Mouse (Mus musculus) heart, adult 8-10 months (tissue): ENCODE results near the gene Rbfox2. TPM values are rescaled to one million over a fixed set of nuclear protein-coding genes. Genes with fewer than 3 reads are reported as not detected.

ENCODE experiments used
- DNase-seq: peaks from one replicate; pipeline ENCODE4 v3.0.0; 2022; ENCODE audit warnings: low spot score
- total RNA-seq, 4 experiments: library from RNA; stranded (reverse); gene quantifications; 2 replicates each; pipeline ENCODE4 v1.2.4; 2022

Gene Rbfox2
- total RNA-seq, 4 experiments from 2014 or later, result 87.6 to 108 (median 101) TPM

DNA sequence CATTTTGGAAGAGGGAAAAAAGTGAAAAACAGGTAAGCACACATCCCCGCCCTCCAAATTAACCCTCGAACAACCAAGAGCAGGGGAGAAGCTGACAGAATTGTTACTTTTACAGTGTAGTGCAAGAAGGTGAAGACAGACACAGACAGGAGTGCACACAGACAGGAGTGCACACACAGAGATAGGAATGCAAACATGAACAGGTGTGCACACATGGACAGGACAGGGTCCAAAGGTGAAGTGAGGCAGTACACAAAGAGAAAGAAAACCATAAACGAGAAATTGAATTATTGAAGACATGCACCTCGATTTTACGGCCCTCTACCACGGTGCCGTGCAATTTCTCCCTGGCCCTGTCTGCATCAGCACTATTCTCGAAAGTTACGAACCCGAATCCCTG lies 201.5 kb downstream of the Rbfox2 start:
- no peak for DNase-seq

DNA sequence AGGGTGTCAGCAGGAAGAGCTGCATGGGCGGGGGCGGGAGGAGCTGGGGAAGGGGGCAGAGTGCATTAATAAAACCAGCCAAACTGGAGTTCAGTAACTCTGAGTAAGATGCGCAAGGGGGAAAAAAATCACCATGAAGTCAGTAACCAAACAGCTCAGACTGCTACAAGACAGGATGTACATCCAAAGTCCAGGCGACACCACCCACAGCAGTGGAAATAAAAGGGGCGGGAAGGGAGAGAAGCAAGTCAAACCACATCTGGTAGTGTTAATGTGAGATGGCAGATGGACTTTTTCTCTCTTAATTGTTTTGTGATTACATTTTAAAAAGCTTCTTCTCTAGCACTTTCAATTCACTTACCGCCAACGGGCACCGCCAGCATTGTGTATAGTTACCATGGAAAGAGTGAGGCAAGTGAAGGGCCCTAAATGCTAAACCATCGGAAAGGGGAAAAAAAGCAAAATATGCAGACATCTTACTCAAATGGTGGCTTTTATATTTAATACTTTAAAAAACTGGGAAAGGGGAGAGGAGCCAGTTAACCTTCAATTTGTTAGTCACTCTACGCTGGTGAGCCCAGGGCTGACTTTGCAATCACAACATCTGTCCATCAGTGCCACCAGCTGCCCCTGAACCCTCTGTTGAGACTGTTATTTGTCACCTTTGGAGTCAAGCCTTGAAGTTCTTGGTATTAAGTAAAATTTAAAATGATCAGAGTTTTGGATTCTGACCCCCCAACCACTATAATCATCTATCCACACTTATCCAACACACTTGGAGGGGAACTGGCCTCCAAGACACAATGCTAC lies 202.2 kb downstream of the Rbfox2 start:
- no peak for DNase-seq

DNA sequence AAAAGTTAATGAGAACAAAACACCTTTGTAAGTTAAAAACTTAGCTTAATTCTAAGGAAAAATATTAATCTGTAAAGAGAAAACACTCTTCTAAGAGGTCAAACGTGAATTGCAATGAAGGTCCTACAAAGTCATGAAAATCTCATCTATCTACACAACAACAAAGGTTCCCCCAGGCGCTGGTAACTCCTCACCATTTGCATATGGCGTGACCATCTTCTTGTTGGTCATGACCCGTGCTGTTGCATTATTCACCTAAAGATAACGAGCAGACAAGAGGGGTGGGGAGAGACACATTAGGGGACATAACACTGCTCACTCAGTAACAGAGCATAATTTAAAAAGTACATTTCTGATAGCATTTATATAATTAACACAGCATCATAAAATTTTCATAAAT lies 204.1 kb downstream of the Rbfox2 start:
- no peak for DNase-seq

DNA sequence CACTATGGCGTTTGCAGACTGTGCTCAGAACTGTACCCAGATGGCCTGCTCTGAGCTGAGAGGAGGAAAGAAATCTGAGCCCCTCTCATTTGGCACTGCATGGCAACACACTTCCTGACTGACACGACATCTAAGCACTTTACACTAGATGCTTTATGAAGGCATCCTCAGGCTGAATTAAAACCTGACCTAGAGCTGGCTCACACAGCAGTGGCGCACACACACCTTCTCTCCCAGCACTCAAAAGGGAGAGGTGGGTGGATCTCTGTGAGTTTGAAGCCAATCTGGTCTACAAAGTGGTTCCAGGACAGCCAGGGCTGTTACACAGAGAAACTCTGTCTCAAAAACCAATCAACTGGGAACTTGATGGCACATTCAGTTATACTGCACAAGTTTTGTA lies 207.0 kb downstream of the Rbfox2 start:
- no peak for DNase-seq

DNA sequence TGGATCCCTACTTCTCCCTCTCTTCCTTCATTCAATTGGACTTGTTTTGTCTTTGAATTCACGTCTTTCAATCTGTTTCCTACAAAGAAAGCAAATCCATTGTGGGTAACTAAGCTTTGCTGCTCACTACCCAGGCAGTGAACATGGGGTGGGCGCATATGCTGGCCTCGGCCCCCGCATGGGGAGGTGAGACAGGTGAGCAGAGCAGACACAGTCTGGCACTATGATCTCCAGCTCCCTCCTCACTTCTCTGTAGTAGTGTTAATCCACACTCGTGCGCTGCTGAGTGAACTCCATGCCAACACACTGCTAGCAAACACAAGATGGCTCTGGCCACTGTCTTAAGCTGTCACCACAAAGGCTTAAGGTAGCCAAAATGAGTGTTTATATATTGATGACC lies 209.4 kb downstream of the Rbfox2 start:
- no peak for DNase-seq

DNA sequence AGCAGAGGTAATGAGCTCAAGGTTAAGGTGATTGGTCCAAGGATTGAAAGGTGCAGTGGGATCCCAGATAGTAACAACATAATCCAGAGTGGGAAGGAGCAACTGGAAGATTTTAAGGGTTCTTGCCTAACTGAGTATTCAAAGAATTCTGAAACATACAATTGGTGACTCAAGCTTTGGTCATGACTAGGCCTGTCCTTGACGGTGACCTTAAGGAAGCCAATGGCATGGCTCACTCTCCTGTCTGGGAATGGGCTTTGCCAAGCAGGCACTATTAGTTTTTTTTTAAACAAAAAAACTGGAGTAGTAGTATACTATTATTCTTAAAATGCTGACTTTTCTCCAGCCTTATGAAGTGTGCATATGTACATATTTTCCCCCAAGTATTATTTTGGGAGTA lies 211.6 kb downstream of the Rbfox2 start:
- DNase-seq, result no peak

DNA sequence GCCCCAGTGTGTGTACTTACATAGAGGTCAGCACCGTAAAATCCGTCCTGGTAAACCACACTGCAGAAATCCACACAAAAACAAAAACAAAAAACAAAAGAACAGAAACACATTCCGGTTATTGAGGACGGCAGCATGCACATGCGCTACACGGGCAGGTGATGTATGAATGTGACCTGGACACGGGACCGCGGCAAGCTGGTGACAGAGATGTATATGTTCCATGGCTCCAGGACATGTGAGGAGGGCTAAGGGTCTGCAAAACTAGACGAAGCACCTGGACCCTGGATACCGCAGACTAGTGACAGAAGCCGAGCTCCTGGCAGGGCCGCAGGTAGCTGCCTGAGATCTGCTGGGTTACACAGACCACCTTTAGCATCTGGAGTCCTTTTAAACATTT lies 212.4 kb downstream of the Rbfox2 start:
- DNase-seq, result no peak

DNA sequence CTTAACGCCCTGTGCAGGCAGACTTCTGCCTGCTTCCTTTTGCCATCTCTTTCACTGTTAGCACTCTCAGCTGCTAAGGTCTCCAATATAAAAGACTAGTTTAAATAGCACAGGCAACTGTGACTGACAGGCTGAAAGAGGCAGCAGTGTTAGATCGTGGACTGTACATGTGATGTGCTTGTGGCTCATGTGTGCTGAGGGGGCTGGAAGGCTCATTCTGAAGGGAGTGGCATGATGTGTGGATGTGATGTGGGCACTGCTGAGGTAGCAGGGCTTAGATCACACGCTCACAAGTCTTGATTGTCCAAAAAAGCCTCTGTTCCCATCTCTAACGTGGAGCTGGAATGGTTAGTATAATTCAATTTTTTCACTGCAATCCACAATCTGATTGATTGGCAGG lies 215.4 kb downstream of the Rbfox2 start:
- DNase-seq, result no peak

DNA sequence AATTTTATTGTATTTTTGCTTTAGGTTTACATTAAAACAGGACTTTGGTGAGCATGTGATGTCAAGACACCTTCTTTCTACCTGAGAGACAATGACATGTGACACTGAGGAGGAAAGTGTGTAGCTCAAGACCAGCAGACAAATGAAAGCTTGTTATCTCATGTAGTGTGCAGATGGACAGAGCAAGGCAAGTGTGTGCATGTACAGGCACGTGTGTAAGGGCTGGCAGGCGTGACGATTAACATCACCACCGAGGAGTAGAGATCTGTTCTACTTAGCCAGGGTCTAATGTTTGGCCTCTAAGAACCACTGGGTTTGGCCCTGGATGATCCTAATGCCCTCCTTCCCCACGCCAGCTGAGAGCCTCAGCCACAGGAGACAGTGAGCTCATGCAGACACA lies 216.3 kb downstream of the Rbfox2 start:
- no peak for DNase-seq

DNA sequence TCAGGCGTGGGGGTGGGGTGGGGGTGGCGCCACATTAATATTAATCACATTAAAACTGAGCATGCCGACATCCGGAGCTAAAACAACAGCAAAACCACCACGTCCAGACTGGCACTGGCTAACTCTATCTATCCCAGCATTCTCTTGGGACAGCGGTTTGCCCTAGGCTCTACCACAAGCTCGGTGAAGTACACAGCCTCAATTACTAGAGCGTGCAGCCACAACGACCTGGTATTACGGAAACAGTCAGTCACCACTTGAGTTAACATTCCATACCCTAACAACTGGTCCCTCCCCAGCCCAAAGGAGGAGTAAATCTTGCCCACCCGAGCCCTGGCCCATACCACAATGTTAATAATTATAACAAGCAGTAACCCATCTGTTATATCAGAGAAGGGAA lies 217.6 kb downstream of the Rbfox2 start:
- no peak for DNase-seq

DNA sequence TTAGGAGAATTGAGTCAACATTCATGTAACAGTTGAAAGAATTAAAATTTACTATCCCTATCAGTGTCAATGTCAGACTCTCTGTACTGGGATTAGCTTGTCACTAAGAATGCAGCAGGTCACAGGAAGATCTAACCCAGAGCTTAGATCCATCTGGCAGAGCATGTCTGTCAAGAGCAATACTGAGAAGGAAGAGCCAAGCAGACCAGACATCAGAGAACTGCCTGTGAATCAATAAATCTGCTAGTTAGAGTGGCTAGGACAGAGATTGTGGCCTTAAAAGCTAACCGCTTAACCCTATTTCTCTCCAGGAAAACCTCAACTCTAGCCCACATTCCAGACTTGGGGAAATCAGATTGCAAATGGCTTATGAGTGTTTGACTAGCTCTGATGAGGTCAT lies 220.3 kb downstream of the Rbfox2 start:
- no peak for DNase-seq

DNA sequence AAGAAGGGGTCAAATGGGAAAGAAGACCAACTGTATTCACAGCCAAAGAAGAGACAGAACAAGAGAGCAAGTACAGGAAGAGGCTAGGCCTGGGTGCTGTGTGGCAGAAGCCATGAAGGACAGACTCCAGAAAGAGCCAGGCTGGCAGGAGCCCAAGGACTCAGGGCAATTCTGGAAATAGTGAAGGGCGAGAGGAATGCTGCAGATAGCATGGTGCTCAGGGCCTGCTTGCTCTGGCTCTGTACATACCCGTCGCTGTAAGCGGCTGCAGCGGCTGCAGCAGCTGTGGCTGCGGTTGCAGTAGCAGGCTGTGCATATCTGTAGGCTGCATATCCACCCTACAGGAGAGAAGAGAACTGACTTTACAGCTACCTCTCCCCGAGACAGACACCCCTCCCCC lies 221.0 kb downstream of the Rbfox2 start:
- peak; percentile 45 for DNase-seq

DNA sequence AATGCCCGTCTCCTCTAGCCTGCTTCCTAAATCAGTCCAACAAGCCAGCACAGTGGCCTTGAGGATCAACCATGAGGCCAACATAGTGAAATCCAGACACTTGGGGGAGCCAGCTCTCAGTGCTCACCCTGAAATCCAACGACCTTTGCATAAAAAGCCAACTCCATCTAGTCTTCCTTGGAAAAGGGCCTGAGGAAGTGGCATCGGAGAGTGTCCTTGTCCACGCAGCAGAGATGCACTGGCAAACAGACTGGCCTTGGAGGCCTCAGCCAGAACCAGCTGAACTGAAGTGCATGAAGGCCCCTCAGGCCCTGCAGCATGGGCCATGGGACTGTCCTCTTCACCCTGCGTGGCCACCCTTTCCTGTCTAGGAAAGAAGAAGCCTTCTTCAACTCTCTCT lies 225.3 kb downstream of the Rbfox2 start:
- no peak for DNase-seq

DNA sequence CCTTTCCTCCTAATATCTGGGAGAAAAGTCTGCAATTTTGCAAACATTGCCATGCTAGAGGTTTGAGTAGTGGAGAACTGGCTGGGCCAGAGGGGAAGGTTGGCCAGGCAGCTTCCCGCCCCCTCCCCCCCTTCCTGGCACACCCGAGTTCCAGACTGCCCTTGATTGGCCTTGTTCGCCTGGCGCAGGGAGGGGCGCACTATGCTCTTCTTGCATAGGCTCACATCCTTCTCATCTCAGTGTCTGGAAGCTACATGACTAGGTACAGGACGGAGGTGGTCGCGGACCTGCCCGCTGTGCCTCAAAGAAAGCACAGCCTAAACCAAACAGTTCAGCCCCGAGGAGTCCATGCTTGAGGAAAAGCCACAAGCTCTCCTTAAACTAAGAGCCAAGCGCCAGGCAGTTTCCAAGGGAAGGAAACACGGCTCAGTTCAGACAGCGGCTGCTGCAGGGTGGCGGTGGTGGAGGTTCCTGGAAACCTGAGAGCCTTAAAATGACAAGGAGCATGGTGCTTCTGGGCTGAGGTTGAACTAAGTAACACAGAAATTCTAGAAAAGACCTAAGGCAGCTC lies 226.0 kb downstream of the Rbfox2 start:
- no peak for DNase-seq

DNA sequence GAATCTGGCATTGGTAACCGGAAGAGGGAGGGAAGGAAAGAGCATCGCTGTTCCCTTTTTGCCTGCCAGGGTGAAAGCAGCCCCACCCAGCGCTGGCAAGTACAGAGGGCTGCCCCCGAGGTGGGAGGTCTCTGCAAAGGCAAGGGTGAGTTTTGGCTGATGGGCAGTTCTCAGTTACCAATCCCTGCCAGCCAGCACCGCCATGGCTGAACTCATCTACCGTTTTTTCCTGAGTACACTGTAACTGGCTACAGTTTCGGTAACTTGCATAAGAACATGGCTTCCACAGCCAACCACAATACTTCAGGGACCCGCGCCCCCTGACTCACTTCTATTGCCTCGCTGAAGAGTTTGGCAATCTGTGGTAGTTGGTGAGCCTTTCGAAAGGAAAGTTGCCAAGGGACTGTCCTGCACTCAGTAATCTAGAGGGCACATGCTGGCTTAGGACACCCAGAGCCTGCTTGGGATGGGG lies 226.9 kb downstream of the Rbfox2 start:
- DNase-seq, result peak; percentile 41

DNA sequence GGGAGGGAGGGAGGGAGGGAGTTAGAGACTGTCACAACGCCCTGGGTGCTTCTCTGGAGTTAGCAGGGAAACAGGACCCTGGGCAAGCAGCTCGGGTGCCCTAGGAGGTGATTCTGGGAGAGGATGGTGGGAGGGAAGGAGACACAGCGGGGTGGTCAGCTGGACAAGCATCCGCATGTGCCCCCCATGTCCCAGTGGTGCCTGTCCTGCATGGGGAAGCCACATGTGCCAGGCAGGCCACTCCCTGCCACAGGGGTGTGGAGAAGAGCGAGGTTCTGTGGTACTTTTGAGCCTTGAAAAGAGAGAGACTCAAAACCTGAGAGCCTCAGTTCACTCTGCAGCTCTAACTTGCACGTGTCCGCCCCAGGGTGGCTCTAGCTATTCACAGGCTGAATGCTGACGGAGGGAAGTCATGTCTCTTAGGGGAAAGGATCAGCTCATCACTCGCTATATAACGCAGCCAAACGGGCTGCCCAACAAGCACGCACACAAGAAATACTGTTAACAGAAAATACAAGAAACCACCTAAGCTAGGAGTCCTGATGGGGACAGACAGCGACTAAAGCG lies 227.5 kb downstream of the Rbfox2 start:
- DNase-seq, result no peak

DNA sequence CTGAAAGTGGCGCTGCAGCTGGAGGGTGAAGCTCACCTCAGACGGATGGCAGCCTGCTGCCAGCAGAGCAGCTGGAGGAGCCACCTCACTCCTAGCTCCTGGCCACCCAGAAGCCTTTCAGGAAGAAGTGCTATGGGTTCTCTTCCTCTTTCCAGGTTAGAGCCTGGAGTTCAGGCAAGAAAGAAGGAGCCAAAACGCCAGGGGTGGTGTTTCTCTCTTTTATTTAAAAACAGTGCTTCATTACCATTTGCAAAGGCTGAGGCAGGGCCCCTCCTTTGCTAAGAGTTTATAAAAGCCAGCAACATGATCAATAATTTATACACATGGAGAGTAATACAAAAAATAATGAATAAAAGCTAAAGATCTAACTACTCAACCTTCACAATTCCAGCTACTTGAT lies 228.0 kb downstream of the Rbfox2 start:
- DNase-seq, result no peak

DNA sequence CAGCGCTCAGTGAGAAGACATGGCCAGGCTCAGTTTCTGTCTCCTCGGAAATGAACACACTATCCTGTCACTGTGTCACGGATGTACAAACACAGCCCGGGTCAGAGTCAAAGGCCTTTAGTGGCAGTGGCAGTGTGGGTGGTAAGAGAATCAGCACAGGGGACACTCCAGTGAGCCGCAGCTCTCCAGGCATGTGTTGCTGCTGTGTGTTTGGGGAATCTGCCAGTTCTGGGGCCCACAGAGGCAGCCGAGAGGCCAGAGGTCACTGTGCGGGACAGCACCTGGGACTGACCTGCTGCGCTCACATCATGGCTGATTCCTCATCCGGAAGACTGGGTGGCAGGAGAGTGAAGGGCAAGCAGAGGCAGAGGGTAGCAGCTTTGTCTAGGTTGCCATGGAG lies 228.9 kb downstream of the Rbfox2 start:
- no peak for DNase-seq

DNA sequence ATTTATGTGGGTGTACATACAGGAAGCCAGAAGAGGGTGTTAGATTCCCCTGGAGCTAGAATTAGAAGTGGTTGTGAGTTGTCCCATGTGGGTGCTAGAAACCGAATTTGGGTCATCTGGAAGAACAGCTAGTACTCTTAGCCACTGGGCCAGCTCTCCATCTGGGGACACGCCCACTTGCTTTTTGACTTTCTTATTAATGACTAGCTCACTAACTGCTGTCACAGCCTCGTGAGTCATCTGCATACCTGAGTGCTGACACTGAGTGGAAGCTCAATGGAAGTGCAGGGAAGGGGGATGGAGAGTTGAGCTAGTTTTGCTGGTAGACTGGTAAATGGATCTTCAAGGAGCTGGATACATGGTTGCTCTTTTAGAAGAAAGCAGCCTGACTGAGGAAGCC lies 230.3 kb downstream of the Rbfox2 start:
- DNase-seq, result peak; percentile 31

DNA sequence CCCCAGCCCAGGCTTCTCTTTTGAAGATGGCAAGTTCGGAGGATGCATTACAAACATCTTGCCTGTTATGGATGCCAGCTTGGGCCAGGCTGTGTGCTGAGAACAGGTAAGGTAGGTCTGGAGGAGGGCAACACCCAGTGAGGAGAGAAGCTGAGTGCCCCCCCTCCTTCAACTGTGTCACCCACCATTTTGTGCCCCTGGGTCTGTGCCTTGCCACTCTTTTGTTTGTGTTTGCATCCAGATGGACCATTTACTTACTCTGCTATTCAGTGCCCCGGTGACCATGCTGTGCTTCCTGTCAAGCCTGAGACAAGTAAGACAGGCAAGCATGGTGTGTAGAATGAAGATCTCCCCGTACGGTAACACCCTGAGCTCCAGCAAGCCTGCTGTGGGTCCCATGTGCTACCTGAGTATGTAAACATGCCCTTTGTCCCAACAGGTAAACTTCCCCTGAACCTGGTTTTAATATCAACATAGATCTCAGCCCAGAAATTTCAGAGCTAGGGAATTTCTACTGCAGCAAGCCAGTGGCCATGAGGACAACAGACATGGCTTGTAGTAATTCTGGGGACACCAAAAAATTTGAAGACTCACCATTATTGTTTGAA lies 234.1 kb downstream of the Rbfox2 start:
- no peak for DNase-seq

DNA sequence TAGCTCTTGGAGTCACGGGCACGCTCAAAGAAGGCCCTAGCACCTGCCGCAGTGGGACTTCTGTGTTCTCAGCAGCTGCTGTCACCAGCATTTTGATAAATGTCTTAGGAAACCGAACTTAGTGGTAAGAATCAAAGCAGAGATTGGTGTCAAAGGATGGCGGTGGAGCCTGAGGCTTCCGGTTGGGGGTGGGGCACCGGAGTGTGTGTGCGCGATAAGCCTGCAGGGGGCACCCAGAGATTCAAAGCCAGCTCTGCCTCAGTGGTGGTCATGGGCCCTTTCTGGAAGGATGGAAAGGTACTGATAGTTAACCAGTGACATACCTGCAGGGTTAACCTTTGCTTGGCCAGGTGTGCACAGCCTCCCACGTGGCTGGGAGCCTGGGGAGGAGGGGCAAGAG lies 235.3 kb downstream of the Rbfox2 start:
- no peak for DNase-seq

DNA sequence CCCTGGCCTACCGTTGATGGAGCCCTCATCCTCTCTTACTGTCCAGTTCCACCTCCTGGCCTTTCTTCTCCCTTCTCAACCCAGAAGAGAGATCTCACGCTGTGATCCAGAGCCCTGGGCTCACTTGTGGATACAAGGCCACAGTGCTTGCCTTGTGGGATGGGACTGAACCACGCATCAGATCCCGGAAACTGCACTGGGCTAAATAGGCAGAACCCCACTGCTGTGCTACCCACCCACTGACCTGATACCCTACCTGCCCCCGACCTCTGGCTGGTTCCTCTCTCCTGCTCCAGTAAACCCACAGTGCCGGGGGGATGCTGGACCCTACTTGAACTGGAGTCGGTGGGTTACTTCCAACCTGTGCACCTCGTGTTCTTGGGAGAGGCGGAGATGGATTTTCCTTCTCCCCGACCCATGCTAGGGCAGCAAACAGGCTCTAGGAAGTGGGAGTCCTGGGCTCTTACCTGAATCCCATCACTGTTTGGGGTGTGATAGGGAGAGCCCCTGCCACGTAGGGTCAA lies 236.0 kb downstream of the Rbfox2 start:
- DNase-seq, result no peak

DNA sequence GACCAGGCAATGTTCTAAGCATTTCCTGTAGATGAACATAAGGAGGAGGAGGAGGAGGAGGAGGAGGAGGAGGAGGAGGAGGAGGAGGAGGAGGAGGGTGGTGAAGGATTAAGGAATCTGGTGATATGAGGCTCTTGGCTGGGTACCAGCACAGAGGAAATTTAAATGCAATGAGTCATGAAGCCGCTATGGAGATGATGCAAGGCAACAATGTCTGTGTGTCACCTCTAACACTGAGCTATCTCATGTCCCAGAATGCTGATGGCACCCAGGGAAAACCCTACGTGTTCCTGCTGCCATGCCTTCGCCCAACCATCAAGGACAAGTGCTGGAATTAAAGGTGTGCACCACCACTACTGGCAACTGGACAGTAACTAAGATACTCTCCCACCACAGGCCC lies 237.8 kb downstream of the Rbfox2 start:
- DNase-seq, result no peak
